Mouse (Mus musculus) limb, embryonic 15.5 days (tissue): ENCODE measurements around the gene Gsta4. TPM values are rescaled to one million over a fixed set of nuclear protein-coding genes. Genes with fewer than 3 reads are reported as not detected.
"Not testable (repeated sequence)": the region's sequence is repeated elsewhere in the genome, so short reads cannot be mapped to it uniquely, and the experiment has no call there.

Source experiments
- ATAC-seq: fragments of 200-750 bp; cut with Nextera tagmentation; 2 replicates; pipeline ENCODE4 v1.8.0; 2017; ENCODE audit warnings: low read depth, moderate TSS enrichment; ENCODE audit not compliant: insufficient number of reproducible peaks, low FRiP score, low TSS enrichment
- H3K27ac ChIP-seq: fragments of 300-500 bp; sonication (generic); 2 replicates; pipeline ENCODE4 v1.5.1; 2015; ENCODE audit warnings: moderate library complexity, mild to moderate bottlenecking, inconsistent platforms
- H3K27me3 ChIP-seq: fragments of 300-500 bp; sonication (generic); 2 replicates; pipeline ENCODE4 v1.6.1; 2015; ENCODE audit warnings: inconsistent platforms
- H3K36me3 ChIP-seq: fragments of 300-500 bp; sonication (generic); 2 replicates; pipeline ENCODE4 v1.6.1; 2015; ENCODE audit warnings: inconsistent platforms
- H3K4me1 ChIP-seq: fragments of 300-500 bp; sonication (generic); 2 replicates; pipeline ENCODE4 v1.6.1; 2015; ENCODE audit warnings: inconsistent platforms
- H3K4me2 ChIP-seq: fragments of 300-500 bp; sonication (generic); 2 replicates; pipeline ENCODE4 v1.6.1; 2015; ENCODE audit warnings: mild to moderate bottlenecking, inconsistent platforms
- H3K4me3 ChIP-seq: fragments of 300-500 bp; sonication (generic); 2 replicates; pipeline ENCODE4 v1.5.1; 2015; ENCODE audit warnings: mild to moderate bottlenecking, inconsistent platforms
- H3K9ac ChIP-seq: fragments of 300-500 bp; sonication (generic); 2 replicates; pipeline ENCODE4 v1.6.1; 2015; ENCODE audit warnings: inconsistent platforms
- H3K9me3 ChIP-seq: fragments of 300-500 bp; sonication (generic); 2 replicates; pipeline ENCODE4 v1.6.1; 2016; ENCODE audit warnings: inconsistent platforms
- WGBS: fragments of 180-500 bp; shearing (Covaris S2); methylation state at CpG from one replicate; pipeline ENCODE4 v1.1.7; 2015; 5-methylcytosine and 5-hydroxymethylcytosine counted together
- polyA plus RNA-seq: library from polyadenylated mRNA; unstranded; fragments of >200 nt; fragmentation: Nextera tagmentation; extraction: Ambion mirVana; gene quantifications from 2 replicates; pipeline ENCODE4 v1.2.1, GENCODE M21; 2015

Gene Gsta4
- polyA plus RNA-seq, 1 experiment from 2014 or later: 60.6 TPM

GRCm38 (mm10) chr9:78212341-78213049, 29.9 kb downstream of the Gsta4 start:
- Histone ChIP-seq H3K4me2 (no peak overlapping the region), H3K27ac (no peak overlapping the region), H3K36me3 (0 out of 2 replicates have a peak, but pooled peaks cover 4% of the 10 kb centered on the region), H3K27me3 (no peaks in the 10 kb centered on the region), H3K9ac (no peak overlapping the region), H3K4me3 (no peak overlapping the region), H3K4me1 (no peaks in the 10 kb centered on the region), H3K9me3 (no peaks in the 10 kb centered on the region)
- 74% methylated on average over 7 of the region's 7 CpGs for WGBS
- no peak for ATAC-seq

GRCm38 (mm10) chr9:78217074-78217473, 34.5 kb downstream of the Gsta4 start:
- ATAC-seq: no peak
- H3K4me3 ChIP-seq: no peak overlapping the region
- no peaks in the 10 kb centered on the region for H3K9me3 ChIP-seq
- no peaks in the 10 kb centered on the region for H3K4me1 ChIP-seq
- no peak overlapping the region for H3K27ac ChIP-seq
- H3K9ac ChIP-seq: no peak overlapping the region
- 78% methylated on average over 4 of the region's 4 CpGs for WGBS
- no peak overlapping the region for H3K4me2 ChIP-seq
- no peaks in the 10 kb centered on the region for H3K36me3 ChIP-seq
- H3K27me3 ChIP-seq: no peaks in the 10 kb centered on the region

GRCm38 (mm10) chr9:78222616-78223015, 40.0 kb downstream of the Gsta4 start:
- 77% methylated on average over 8 of the region's 8 CpGs for WGBS
- H3K9ac ChIP-seq: no peak overlapping the region
- H3K4me3 ChIP-seq: no peak overlapping the region
- ATAC-seq: no peak
- no peak overlapping the region for H3K4me2 ChIP-seq
- H3K27me3 ChIP-seq: no peaks in the 10 kb centered on the region
- H3K9me3 ChIP-seq: no peaks in the 10 kb centered on the region
- H3K4me1 ChIP-seq: no peaks in the 10 kb centered on the region; the same call in 1 of the 2 replicates
- no peak overlapping the region for H3K27ac ChIP-seq
- H3K36me3 ChIP-seq: no peaks in the 10 kb centered on the region

- H3K9ac ChIP-seq: no peak overlapping the region
- H3K4me1 ChIP-seq: no peaks in the 10 kb centered on the region; the same call in 1 of the 2 replicates
- no peak for ATAC-seq
- no peak overlapping the region for H3K4me2 ChIP-seq
- no peaks in the 10 kb centered on the region for H3K27me3 ChIP-seq
- H3K27ac ChIP-seq: no peak overlapping the region
- H3K36me3 ChIP-seq: no peaks in the 10 kb centered on the region
- no peak overlapping the region for H3K4me3 ChIP-seq
- 51% methylated on average over 10 of the region's 10 CpGs for WGBS
- no peaks in the 10 kb centered on the region for H3K9me3 ChIP-seq
These were observed 40.8 kb downstream of the Gsta4 start for GRCm38 (mm10) chr9:78223221-78223902.

GRCm38 (mm10) chr9:78224418-78224817, 41.8 kb downstream of the Gsta4 start:
- no peak for ATAC-seq
- Histone ChIP-seq H3K9ac (no peak overlapping the region), H3K4me2 (no peak overlapping the region), H3K4me3 (no peak overlapping the region), H3K36me3 (no peaks in the 10 kb centered on the region), H3K27ac (no peak overlapping the region), H3K9me3 (no peaks in the 10 kb centered on the region), H3K27me3 (no peaks in the 10 kb centered on the region), H3K4me1 (no peaks in the 10 kb centered on the region; the same call in 1 of the 2 replicates)
- WGBS: 74% methylated on average over 2 of the region's 2 CpGs

- ATAC-seq: no peak
- Histone ChIP-seq H3K4me1 (no peaks in the 10 kb centered on the region; the same call in 1 of the 2 replicates), H3K27ac (no peak overlapping the region), H3K9ac (no peak overlapping the region), H3K4me3 (no peak overlapping the region), H3K27me3 (no peaks in the 10 kb centered on the region), H3K9me3 (no peaks in the 10 kb centered on the region), H3K4me2 (no peak overlapping the region), H3K36me3 (no peaks in the 10 kb centered on the region)
- WGBS: 63% methylated on average over 11 of the region's 11 CpGs
These were observed 42.7 kb downstream of the Gsta4 start for GRCm38 (mm10) chr9:78225304-78225703.

- H3K27ac ChIP-seq: no peak overlapping the region
- H3K27me3 ChIP-seq: no peaks in the 10 kb centered on the region
- no peak for ATAC-seq
- H3K4me3 ChIP-seq: no peak overlapping the region
- no peak overlapping the region for H3K9ac ChIP-seq
- no peaks in the 10 kb centered on the region; the same call in 1 of the 2 replicates for H3K4me1 ChIP-seq
- no peaks in the 10 kb centered on the region for H3K9me3 ChIP-seq
- H3K4me2 ChIP-seq: no peak overlapping the region
- no peaks in the 10 kb centered on the region for H3K36me3 ChIP-seq
- 94% methylated on average over 2 of the region's 2 CpGs for WGBS
These were observed 45.5 kb downstream of the Gsta4 start for GRCm38 (mm10) chr9:78228122-78228521.

GRCm38 (mm10) chr9:78229658-78230057, 47.1 kb downstream of the Gsta4 start:
- not testable (repeated sequence) for ATAC-seq, H3K4me1 ChIP-seq, H3K36me3 ChIP-seq, H3K4me2 ChIP-seq, H3K4me3 ChIP-seq, H3K27me3 ChIP-seq, H3K27ac ChIP-seq, H3K9me3 ChIP-seq, H3K9ac ChIP-seq
- WGBS: 41% methylated on average over 3 of the region's 3 CpGs

- 78% methylated on average over 3 of the region's 3 CpGs for WGBS
- H3K4me1 ChIP-seq, H3K36me3 ChIP-seq, H3K27me3 ChIP-seq, H3K4me3 ChIP-seq, ATAC-seq, H3K9me3 ChIP-seq, H3K27ac ChIP-seq, H3K9ac ChIP-seq, H3K4me2 ChIP-seq: not testable (repeated sequence)
These were observed 47.9 kb downstream of the Gsta4 start, which contains the start of gene Gsta1 for GRCm38 (mm10) chr9:78230461-78230860. Gene Gsta1 (plus strand): TSS chr9:78230656.

GRCm38 (mm10) chr9:78233121-78233695, 50.6 kb downstream of the Gsta4 start:
- whole genome bisulfite sequencing: no CpG with 5 or more reads among the region's 10 CpGs
- H3K9ac ChIP-seq, H3K27ac ChIP-seq, H3K27me3 ChIP-seq, H3K36me3 ChIP-seq, H3K4me2 ChIP-seq, H3K4me3 ChIP-seq, H3K9me3 ChIP-seq, ATAC-seq, H3K4me1 ChIP-seq: not testable (repeated sequence)

- H3K27me3 ChIP-seq, H3K4me2 ChIP-seq, H3K27ac ChIP-seq, ATAC-seq, H3K4me3 ChIP-seq, H3K36me3 ChIP-seq, H3K4me1 ChIP-seq, H3K9me3 ChIP-seq, H3K9ac ChIP-seq: not testable (repeated sequence)
- 63% methylated on average over 4 of the region's 4 CpGs for WGBS
These were observed 73.3 kb downstream of the Gsta4 start for GRCm38 (mm10) chr9:78255683-78256470.
